Mouse (Mus musculus): Measurements from ENCODE around the gene Gm773. TPM values are rescaled to one million over a fixed set of nuclear protein-coding genes. Genes with fewer than 3 reads are reported as not detected.
"Not testable (repeated sequence)": the region's sequence is repeated elsewhere in the genome, so short reads cannot be mapped to it uniquely, and the experiment has no call there.

Gm773 gene
- not detected in 2 replicates for polyA plus RNA-seq (2014; fragmentation: Nextera tagmentation; extraction: Ambion mirVana)

DNA sequence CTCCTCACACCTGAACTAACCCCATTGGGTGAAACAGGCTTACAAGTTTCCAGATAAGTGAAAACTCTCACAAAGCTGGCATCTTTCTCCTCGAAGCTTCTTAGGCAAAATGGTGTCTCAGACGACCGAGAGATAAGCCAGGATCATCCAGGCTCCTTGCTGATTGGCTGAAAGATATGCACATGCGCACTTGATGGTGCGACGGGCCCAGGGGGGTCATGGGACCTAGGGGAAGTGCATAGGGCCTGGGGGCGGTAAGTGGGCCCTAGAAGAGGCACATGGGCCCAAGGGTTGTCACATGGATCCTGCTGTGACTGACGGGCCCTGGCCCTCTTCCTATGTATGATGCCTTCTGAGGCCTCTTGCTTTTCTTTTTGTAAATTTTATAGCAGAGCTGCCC is at the start of gene Gm773:
TSS of gene Gm773 (minus strand) at position 111 of the 400 bp plus-strand sequence.
- Histone ChIP-seq H3K27me3 (replicated peaks; ENCODE audit: control insufficient read depth, insufficient read depth, low read length) (no peaks in the 10 kb centered on the region), H3K9ac (ENCODE audit: low read depth, low read length) (no peak within 1 kb of the TSS), H3K27ac (ENCODE audit: low read depth, low read length) (no peak within 1 kb of the TSS), H3K4me3 (ENCODE audit: low read depth, low read length) (no peak within 1 kb of the TSS), H3K36me3 (ENCODE audit: control insufficient read depth, insufficient read depth, low read length) (no peaks in the 10 kb centered on the region), H3K4me1 (replicated peaks; ENCODE audit: control insufficient read depth, insufficient read depth, low read length) (no peaks in the 10 kb centered on the region), H3K4me2 (no peak within 1 kb of the TSS), H3K9me3 (ENCODE audit: control insufficient read depth, low read length) (no peaks in the 10 kb centered on the region)
- 81% methylated on average over 8 of the region's 8 CpGs for WGBS
- no peak for DNase-seq (ENCODE audit: low spot score)
- ATAC-seq (replicated peaks; ENCODE audit: low FRiP score) = no peak

DNA sequence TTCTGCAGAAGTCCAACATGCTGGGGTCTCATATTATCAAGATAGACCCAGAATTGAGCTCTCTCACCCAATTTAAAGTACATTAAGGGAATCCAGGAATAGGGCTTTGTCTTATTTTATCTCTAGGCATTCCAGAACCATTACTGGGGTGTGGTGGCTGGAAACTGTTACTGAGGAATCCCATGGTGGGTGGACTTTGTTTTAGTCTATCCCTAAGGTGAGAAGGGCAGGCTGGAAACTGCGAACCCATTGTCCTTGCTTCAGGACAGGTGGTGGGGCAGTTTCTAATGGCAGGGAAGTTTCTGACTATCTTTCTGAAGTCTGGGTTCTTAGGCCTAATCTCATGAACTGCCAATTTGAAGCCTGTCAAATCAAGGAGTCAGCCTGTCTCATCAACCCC is 26.2 kb downstream of the Gm773 start:
- not testable (repeated sequence) for H3K36me3 ChIP-seq (ENCODE audit: control insufficient read depth, insufficient read depth, low read length); ATAC-seq (replicated peaks; ENCODE audit: low FRiP score); H3K4me1 ChIP-seq (replicated peaks; ENCODE audit: control insufficient read depth, insufficient read depth, low read length); H3K9ac ChIP-seq (ENCODE audit: low read depth, low read length); H3K9me3 ChIP-seq (ENCODE audit: control insufficient read depth, low read length); H3K4me2 ChIP-seq; H3K27ac ChIP-seq (ENCODE audit: low read depth, low read length); H3K4me3 ChIP-seq (ENCODE audit: low read depth, low read length); H3K27me3 ChIP-seq (replicated peaks; ENCODE audit: control insufficient read depth, insufficient read depth, low read length); DNase-seq (ENCODE audit: low spot score)
- WGBS = no CpG with 5 or more reads among the region's 1 CpGs

DNA sequence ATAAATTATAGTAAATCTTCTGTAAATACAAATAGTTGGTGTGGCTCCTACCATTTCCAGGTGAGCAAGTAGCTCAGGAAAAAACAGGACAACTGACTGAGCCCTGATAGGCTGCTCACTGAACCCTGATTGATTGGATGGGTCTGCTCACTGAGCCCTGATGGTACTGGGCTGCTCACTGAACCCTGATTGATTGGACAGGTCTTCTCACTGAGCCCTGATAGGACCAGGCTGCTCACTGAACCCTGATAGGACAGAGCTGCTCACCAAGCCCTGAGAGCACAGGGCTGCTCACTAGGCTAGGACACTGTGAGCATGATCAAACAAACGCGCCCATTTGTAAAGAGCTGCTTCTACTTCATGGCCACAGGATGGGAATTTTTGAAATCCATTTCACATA is 61.3 kb downstream of the Gm773 start:
- H3K27me3 ChIP-seq (replicated peaks; ENCODE audit: control insufficient read depth, insufficient read depth, low read length) = no peaks in the 10 kb centered on the region
- no peak overlapping the region for H3K4me2 ChIP-seq
- H3K27ac ChIP-seq (ENCODE audit: low read depth, low read length) = no peak overlapping the region
- H3K9ac ChIP-seq (ENCODE audit: low read depth, low read length) = no peak overlapping the region
- no peaks in the 10 kb centered on the region for H3K9me3 ChIP-seq (ENCODE audit: control insufficient read depth, low read length)
- H3K36me3 ChIP-seq (ENCODE audit: control insufficient read depth, insufficient read depth, low read length) = no peaks in the 10 kb centered on the region
- 88% methylated on average over 2 of the region's 2 CpGs for WGBS
- H3K4me3 ChIP-seq (ENCODE audit: low read depth, low read length) = no peak overlapping the region
- DNase-seq (ENCODE audit: low spot score) (no peak), ATAC-seq (replicated peaks; ENCODE audit: low FRiP score) (no peak)
- no peaks in the 10 kb centered on the region for H3K4me1 ChIP-seq (replicated peaks; ENCODE audit: control insufficient read depth, insufficient read depth, low read length)

Other genes starting within 250 kb of the Gm773 start
- 2.9 and 3.0 TPM in 2 replicates for gene 3830403N18Rik, start 76.3 kb downstream of the Gm773 start, polyA plus RNA-seq (2014; fragmentation: Nextera tagmentation; extraction: Ambion mirVana)
- gene Zfp449, start 133.5 kb upstream of the Gm773 start, polyA plus RNA-seq (2014; fragmentation: Nextera tagmentation; extraction: Ambion mirVana) = 4.5 and 5.6 TPM in 2 replicates
- 1.2 and 2.2 TPM in 2 replicates for gene Smim10l2a, start 161.7 kb upstream of the Gm773 start, polyA plus RNA-seq (2014; fragmentation: Nextera tagmentation; extraction: Ambion mirVana)
- gene Gm2174, start 235.1 kb upstream of the Gm773 start, polyA plus RNA-seq (2014; fragmentation: Nextera tagmentation; extraction: Ambion mirVana) = 2.1 and 2.2 TPM in 2 replicates
- 41.8 and 44.8 TPM in 2 replicates for gene Ints6l, start 242.0 kb upstream of the Gm773 start, polyA plus RNA-seq (2014; fragmentation: Nextera tagmentation; extraction: Ambion mirVana)

All from liver, embryonic 11.5 days (tissue).